Mouse (Mus musculus) 416B (cell line): ENCODE measurements at regions not wholly inside any gene's neighbourhood (a gene's known extent, or its start where the extent isn't known, plus 50 kb on each side); places are given as distances from the start of the nearest gene placed in this dataset.

ENCODE experiments used
- DNase-seq: peaks from one replicate; pipeline ENCODE4 v3.0.0; 2011; ENCODE audit warnings: low read depth

- no peak for DNase-seq
Observed at GRCm38 (mm10) chr12:118411767-118412430, 110.7 kb upstream of the Sp4 start.

- DNase-seq: no peak
Observed at GRCm38 (mm10) chr12:118410917-118411316, 109.7 kb upstream of the Sp4 start.

- no peak for DNase-seq
Observed at GRCm38 (mm10) chr12:118405135-118405534, 103.9 kb upstream of the Sp4 start.

GRCm38 (mm10) chr12:118404171-118404570 is 102.9 kb upstream of the Sp4 start:
- no peak for DNase-seq

DNA sequence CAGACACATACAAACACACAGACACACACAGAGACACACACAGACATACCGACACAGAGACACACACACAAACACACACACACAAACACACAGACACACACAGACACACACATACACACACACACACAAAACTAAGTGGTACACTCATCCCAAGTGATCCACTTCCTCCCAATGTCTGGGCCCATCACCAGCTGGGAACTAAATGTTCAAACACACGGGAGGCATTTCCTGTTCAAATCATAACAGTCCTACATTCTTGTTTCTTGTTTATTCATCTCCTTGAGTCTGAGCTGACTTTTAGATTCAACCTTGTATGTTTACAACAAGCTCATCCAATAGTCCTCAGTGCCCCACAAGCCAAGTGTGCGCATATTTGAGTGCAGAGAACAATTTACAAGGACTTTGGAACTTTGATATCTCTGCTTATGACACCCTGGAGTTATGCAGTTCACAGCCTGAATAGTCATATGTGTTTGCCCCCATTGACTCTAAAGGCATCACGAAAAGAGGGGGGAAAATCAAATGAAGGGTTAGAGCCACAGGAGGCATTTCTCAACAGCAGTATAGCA is 102.4 kb upstream of the Sp4 start:
- DNase-seq: no peak

DNA sequence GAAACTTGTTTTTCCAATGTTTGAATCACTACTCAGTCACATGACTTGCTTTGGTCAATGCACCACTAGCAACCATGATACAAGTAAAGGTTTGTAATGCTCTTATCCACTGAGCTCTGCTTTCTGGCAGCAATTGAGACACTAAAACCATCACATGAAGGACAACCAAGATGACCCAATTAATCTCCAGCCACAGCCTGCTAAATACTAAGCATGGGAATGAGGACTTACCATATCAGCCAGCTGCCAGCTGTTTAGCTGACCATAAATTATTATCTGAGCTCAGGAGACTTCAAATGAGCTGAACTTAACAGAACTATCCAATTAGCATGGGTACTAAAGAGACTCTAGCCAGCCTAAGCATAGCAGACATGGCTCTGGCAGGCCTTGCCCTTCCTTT is 100.1 kb upstream of the Sp4 start:
- DNase-seq: no peak

DNA sequence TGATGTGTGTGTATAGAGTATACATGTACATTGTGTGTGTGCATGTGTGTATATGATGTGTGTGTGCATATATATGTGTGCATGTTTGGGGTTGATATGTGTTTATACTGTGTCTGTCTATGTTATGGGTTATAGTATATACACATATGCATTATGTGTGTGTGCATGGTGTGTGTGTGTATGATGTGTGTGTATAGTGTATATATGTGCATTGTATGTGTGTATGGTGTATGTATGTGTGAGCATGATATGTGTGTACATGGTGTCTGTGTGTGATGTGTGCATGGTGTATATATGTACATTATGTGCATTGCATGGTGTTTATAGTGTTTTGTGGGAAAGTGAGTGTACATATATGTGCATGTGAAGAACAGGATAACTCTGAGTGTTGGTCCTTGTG is 90.4 kb upstream of the Sp4 start:
- DNase-seq: no peak

GRCm38 (mm10) chr12:118381013-118381412 is 79.8 kb upstream of the Sp4 start:
- no peak for DNase-seq

DNA sequence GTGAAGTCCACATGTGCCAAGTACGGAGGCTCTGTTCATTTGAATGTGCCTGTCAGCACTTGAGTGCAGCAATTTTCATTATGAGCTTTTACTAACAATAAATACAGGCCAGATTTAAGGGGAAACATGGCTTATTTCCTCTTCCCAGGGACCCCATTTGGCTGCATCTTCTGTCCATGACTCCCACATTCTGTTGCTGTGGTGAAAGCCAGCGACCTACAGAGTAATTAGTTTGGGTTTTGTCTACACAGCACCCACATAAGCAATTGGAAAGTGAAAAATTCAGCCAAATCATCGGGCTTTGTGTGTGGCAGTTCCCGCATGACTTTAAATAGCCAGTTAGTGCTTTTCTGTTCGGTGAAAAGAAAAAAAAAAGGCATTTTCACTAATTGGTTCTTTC is 76.7 kb upstream of the Sp4 start:
- no peak for DNase-seq

DNA sequence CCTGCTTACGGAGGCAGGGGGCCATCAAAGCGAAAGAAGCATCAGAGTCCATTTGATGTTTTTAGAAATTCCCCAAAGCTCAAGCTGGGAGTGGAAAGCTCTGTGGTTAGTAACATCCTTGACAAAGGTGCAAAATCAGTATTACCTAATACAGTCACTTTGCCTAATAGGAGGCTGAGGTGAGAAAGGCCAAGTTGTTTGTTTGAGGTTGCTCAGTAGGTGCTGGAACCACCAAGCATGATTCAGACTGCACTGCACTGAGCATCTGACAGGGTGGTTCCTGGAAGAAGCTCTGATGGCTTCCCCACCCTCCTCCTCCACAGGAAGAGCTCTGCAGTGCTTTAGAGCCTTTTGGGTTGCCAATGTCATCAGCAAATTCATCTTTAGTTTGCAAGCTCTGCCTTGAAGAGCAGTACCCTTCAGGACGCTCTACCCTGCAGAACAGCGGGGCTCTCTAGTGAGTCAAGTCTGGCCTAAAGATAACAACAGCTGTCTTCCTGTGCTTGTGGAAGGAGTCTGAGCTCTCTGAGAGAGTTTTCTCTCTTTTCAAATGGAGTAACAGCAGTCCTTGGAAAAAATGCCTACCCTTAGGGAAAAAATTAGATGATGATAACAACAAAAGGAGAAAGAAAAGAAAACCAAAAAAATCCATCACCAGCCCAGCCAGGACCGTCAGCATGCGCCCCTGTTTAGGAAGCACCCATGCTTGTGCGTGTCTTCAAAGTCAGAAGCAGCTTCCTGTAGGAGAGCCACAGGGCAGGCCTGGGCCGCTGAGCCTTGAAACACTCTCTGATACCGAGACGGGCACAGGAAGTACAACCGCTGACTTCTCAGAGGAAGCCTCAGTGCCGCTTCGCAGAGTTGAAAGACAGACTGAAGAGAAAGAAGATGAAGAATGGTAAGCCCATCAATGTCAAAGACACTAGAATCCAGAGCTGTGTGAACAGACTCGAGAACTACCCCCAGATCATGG is 75.6 kb upstream of the Sp4 start:
- peak; percentile 59 for DNase-seq

DNA sequence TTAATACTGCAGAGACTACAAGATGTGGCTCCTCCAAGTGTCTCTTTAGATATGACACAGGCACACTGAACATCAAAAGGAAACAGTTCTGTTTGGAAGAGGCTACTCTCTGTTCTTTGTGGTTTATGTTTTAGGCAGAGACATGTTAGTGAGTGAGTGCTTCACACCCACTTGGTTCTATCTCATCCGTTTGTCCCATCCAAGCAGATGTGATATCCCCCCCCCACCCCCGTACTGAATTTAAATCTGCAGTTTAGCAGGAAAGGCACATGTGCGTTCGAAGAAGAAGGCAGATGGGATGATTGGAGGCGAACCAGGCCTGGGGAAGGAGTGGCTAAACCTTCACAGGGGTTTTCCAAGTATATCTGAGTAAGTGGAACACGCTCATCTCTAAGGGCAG is 72.0 kb upstream of the Sp4 start:
- no peak for DNase-seq

- DNase-seq: no peak
Observed at GRCm38 (mm10) chr12:118371905-118372304, 70.7 kb upstream of the Sp4 start.

DNA sequence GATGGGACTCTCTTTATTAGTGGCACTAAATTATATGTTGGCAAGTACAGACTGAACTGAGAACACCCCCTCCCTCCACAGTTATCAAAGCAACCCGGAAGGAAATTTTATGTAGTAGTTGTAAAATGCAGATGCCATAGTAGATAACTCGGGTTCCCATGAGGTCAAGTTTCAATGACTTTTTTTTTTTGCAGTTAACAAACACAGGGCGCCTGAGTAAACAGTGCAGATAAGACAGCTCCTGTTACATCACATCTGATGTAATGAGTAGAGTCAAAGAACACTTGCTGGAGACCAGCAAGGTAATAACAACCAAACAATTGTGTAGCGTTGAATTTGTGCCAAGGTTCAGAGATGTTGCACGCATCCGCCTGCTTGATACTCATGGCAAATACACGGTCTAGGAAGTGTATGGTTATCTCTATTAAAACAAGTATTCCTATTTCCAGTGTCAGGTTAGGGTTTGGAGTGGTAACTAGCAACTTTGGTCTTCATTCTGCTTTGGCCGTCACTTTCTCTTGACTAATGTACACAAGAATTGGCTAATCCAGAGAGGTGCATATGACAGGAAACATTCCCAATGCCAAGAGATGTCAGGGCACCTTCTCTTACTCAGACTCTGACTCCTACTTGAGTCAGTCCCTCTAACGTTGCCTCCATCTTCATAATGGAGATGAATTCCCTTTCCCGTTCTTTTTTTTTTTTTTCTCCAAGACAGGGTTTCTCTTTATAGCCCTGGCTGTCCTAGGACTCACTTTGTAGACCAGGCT is 66.3 kb upstream of the Sp4 start:
- DNase-seq: peak; percentile 11

DNA sequence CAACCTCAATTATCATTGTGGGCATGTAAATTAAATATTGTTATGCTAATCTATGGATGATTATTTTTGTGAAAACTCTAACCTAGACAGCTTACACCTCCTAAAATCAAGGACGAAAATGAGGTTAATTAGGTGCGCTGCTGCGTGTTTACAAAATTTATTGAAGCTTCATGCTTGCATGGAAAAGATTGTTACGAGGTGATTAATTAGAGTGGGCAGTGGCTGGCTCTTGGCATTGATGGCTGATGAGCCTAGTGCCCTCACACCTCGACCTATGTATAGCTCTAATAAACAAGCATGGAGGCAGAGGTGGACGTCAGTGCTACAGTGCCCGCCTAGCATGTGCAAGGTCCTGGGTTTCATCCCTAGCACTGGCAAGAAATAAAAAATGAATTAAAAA is 51.6 kb upstream of the Sp4 start:
- DNase-seq: no peak

GRCm38 (mm10) chr12:118351421-118351820 is 50.2 kb upstream of the Sp4 start:
- no peak for DNase-seq
